ENCODE assay signal across 15 mouse cellular contexts in the genomic region with DNA sequence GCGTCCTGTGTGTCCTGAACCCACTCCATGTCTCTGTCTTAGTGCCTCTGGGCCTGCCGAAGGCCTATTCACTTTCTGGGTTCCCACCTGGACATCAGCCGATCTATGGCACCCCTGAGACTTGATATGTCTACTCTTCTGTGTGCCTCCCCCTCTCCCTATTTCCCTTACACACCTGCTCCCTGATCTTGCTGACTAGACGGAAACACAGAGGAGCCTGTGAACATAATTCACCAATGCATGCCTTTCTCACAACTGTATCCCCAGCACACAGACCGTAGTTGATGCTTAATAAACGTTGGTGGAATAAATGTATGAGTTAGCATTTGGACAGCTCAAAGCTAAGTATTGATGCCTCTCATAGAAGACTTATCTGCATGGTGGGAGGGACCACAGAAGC.
DNase-seq lines count a peak whose midpoint lies in the region; ATAC-seq lines count a peak whose summit lies in the region.
"Had no signal": no experiment of that assay in that cellular context is flagged by ENCODE, and none has a peak within 500 bp of the region (broad histone marks: within the 10 kb centered on the region; RNA-seq: fewer than 3 reads in every experiment).

No protein-coding gene starts in this region.

- H3K9me3 ChIP-seq in hindbrain, embryonic 10.5 days, result no peaks in the 10 kb centered on the region
- H3K9me3 ChIP-seq in hindbrain, embryonic 16.5 days (ENCODE audit: control insufficient read depth, low read length), result no peaks in the 10 kb centered on the region
- no peaks in the 10 kb centered on the region for H3K9me3 ChIP-seq in hindbrain, embryonic 11.5 days (ENCODE audit: control insufficient read depth, low read length)
- H3K9me3 ChIP-seq in midbrain, embryonic 10.5 days (replicated peaks), result no peaks in the 10 kb centered on the region
- no peaks in the 10 kb centered on the region for H3K9me3 ChIP-seq in neural tube, embryonic 14.5 days (ENCODE audit: control insufficient read depth, low read length)
- H3K9me3 ChIP-seq: embryonic facial prominence, embryonic 13.5 days had no signal

- ATAC-seq in hindbrain, embryonic 16.5 days, result no peak; the same call in none of the 2 replicates
- ATAC-seq in hindbrain, embryonic 11.5 days (ENCODE audit: low FRiP score), result peak; percentile 23; the same call in 1 of the 2 replicates
- ATAC-seq in neural tube, embryonic 14.5 days (ENCODE audit: low read depth), result 0 out of 2 replicates have a peak, but pooled peaks have one; percentile 36

- no peaks in the 10 kb centered on the region for H3K36me3 ChIP-seq in hindbrain, embryonic 10.5 days
- no peaks in the 10 kb centered on the region for H3K36me3 ChIP-seq in hindbrain, embryonic 16.5 days (ENCODE audit: control insufficient read depth, insufficient read depth, low read length)
- H3K36me3 ChIP-seq in hindbrain, embryonic 11.5 days (ENCODE audit: control insufficient read depth, insufficient read depth, low read length), result no peaks in the 10 kb centered on the region
- H3K36me3 ChIP-seq in midbrain, embryonic 10.5 days, result no peaks in the 10 kb centered on the region
- no peaks in the 10 kb centered on the region for H3K36me3 ChIP-seq in neural tube, embryonic 14.5 days (ENCODE audit: control insufficient read depth, insufficient read depth, low read length)
- H3K36me3 ChIP-seq: embryonic facial prominence, embryonic 13.5 days had no signal

- DNase-seq in hindbrain, embryonic 10.5 days (ENCODE audit: low spot score), result no peak
- DNase-seq in hindbrain, embryonic 11.5 days (ENCODE audit: low spot score), result no peak
- no peak for DNase-seq in midbrain, embryonic 10.5 days (ENCODE audit: low spot score)
- DNase-seq in spleen, postnatal 4 days (ENCODE audit: low spot score in 2 of 2), result no peak
- DNase-seq in frontal cortex, adult 2 months (ENCODE audit: extremely low spot score in 1 of 2, low spot score in 1 of 2), result no peak
- DNase-seq: adrenal gland, postnatal 25 days; heart, adult 2 months; kidney, adult 2 months; kidney, postnatal 25 days; liver; lung, adult 18-20 months; lung, postnatal 36 days had no signal

- H3K27ac ChIP-seq in hindbrain, embryonic 10.5 days, result 0 out of 2 replicates have a peak overlapping the region, but pooled peaks have one; percentile 66
- no peak overlapping the region for H3K27ac ChIP-seq in hindbrain, embryonic 16.5 days (ENCODE audit: low read depth, low read length)
- peak overlapping the region; percentile 25 for H3K27ac ChIP-seq in hindbrain, embryonic 11.5 days (ENCODE audit: low read depth, low read length)
- 0 out of 2 replicates have a peak overlapping the region, but pooled peaks have one; percentile 39 for H3K27ac ChIP-seq in midbrain, embryonic 10.5 days (replicated peaks)
- H3K27ac ChIP-seq in neural tube, embryonic 14.5 days (ENCODE audit: low read depth, low read length), result peak overlapping the region; percentile 50; the same call in 1 of the 2 replicates
- H3K27ac ChIP-seq: embryonic facial prominence, embryonic 13.5 days; heart, adult 2 months had no signal

- peaks cover 27% of the 10 kb centered on the region for H3K4me1 ChIP-seq in hindbrain, embryonic 10.5 days (replicated peaks)
- peaks cover 3% of the 10 kb centered on the region; the same call in 1 of the 2 replicates for H3K4me1 ChIP-seq in hindbrain, embryonic 16.5 days (ENCODE audit: control insufficient read depth, insufficient read depth, low read depth, low read length)
- peaks cover 2% of the 10 kb centered on the region; the same call in 1 of the 2 replicates for H3K4me1 ChIP-seq in hindbrain, embryonic 11.5 days (replicated peaks; ENCODE audit: control insufficient read depth, insufficient read depth, low read length)
- peaks cover 24% of the 10 kb centered on the region for H3K4me1 ChIP-seq in midbrain, embryonic 10.5 days
- H3K4me1 ChIP-seq in neural tube, embryonic 14.5 days (ENCODE audit: control insufficient read depth, insufficient read depth, low read length), result 0 out of 2 replicates have a peak, but pooled peaks cover 3% of the 10 kb centered on the region

- no peak overlapping the region for H3K9ac ChIP-seq in hindbrain, embryonic 16.5 days (ENCODE audit: low read depth, low read length)
- H3K9ac ChIP-seq in hindbrain, embryonic 11.5 days (ENCODE audit: low read depth, low read length), result no peak overlapping the region
- no peak overlapping the region for H3K9ac ChIP-seq in neural tube, embryonic 14.5 days (replicated peaks; ENCODE audit: low read depth, low read length)
- H3K9ac ChIP-seq: embryonic facial prominence, embryonic 13.5 days had no signal

- no peak overlapping the region for H3K4me2 ChIP-seq in hindbrain, embryonic 16.5 days (ENCODE audit: low read length)
- no peak overlapping the region for H3K4me2 ChIP-seq in hindbrain, embryonic 11.5 days (replicated peaks; ENCODE audit: low read depth, low read length)
- no peak overlapping the region for H3K4me2 ChIP-seq in neural tube, embryonic 14.5 days (ENCODE audit: low read depth, low read length)
- H3K4me2 ChIP-seq: embryonic facial prominence, embryonic 13.5 days had no signal

- H3K27me3 ChIP-seq in hindbrain, embryonic 10.5 days (ENCODE audit: insufficient read depth, poor library complexity, severe bottlenecking), result 0 out of 2 replicates have a peak, but pooled peaks cover 5% of the 10 kb centered on the region
- no peaks in the 10 kb centered on the region for H3K27me3 ChIP-seq in hindbrain, embryonic 16.5 days (replicated peaks; ENCODE audit: control insufficient read depth, insufficient read depth, low read length)
- H3K27me3 ChIP-seq in hindbrain, embryonic 11.5 days (ENCODE audit: control insufficient read depth, insufficient read depth, low read length), result no peaks in the 10 kb centered on the region
- H3K27me3 ChIP-seq in midbrain, embryonic 10.5 days (ENCODE audit: low read depth, poor library complexity, severe bottlenecking), result no peaks in the 10 kb centered on the region
- H3K27me3 ChIP-seq in neural tube, embryonic 14.5 days (ENCODE audit: control insufficient read depth, insufficient read depth, low read length), result no peaks in the 10 kb centered on the region
- H3K27me3 ChIP-seq: embryonic facial prominence, embryonic 13.5 days had no signal

- H3K4me3 ChIP-seq in hindbrain, embryonic 10.5 days, result no peak overlapping the region
- no peak overlapping the region for H3K4me3 ChIP-seq in hindbrain, embryonic 16.5 days (ENCODE audit: low read length)
- no peak overlapping the region for H3K4me3 ChIP-seq in hindbrain, embryonic 11.5 days (ENCODE audit: low read depth, low read length)
- no peak overlapping the region for H3K4me3 ChIP-seq in midbrain, embryonic 10.5 days
- no peak overlapping the region for H3K4me3 ChIP-seq in neural tube, embryonic 14.5 days (ENCODE audit: low read depth, low read length)
- H3K4me3 ChIP-seq: embryonic facial prominence, embryonic 13.5 days; heart, adult 2 months had no signal

- 85% methylated on average over 6 of the region's 6 CpGs for WGBS in hindbrain, embryonic 10.5 days
- 59% methylated on average over 6 of the region's 6 CpGs for WGBS in hindbrain, embryonic 16.5 days
- 73% methylated on average over 6 of the region's 6 CpGs for WGBS in hindbrain, embryonic 11.5 days
- WGBS in midbrain, embryonic 10.5 days, result 92% methylated on average over 6 of the region's 6 CpGs
- 47% methylated on average over 6 of the region's 6 CpGs for WGBS in neural tube, embryonic 14.5 days
